Mouse (Mus musculus): ENCODE results near the gene Desi1. TPM values are rescaled to one million over a fixed set of nuclear protein-coding genes. Genes with fewer than 3 reads are reported as not detected.

Gene Desi1
- polyA plus RNA-seq, 1 experiment from 2014 or later, result 32.6 TPM

- Histone ChIP-seq H3K4me2 (replicated peaks; ENCODE audit: low read depth, low read length) (no peak overlapping the region), H3K9ac (ENCODE audit: low read depth, low read length) (no peak overlapping the region), H3K27me3 (ENCODE audit: control insufficient read depth, insufficient read depth, low read length) (no peaks in the 10 kb centered on the region), H3K4me3 (ENCODE audit: low read depth, low read length) (no peak overlapping the region), H3K4me1 (replicated peaks; ENCODE audit: control insufficient read depth, insufficient read depth, low read length) (no peaks in the 10 kb centered on the region), H3K9me3 (ENCODE audit: control insufficient read depth, low read length) (no peaks in the 10 kb centered on the region), H3K27ac (ENCODE audit: low read depth, low read length) (no peak overlapping the region), H3K36me3 (ENCODE audit: control insufficient read depth, insufficient read depth, low read length) (no peaks in the 10 kb centered on the region)
- WGBS, result 60% methylated on average over 4 of the region's 4 CpGs
- ATAC-seq (ENCODE audit: low FRiP score) (no peak), DNase-seq (ENCODE audit: low spot score) (no peak)
Measured at GRCm38 (mm10) chr15:81964980-81965545, 68.6 kb downstream of the Desi1 start.

GRCm38 (mm10) chr15:81964262-81964661 lies 69.4 kb downstream of the Desi1 start:
- Histone ChIP-seq H3K36me3 (ENCODE audit: control insufficient read depth, insufficient read depth, low read length) (no peaks in the 10 kb centered on the region), H3K9ac (ENCODE audit: low read depth, low read length) (no peak overlapping the region), H3K27ac (ENCODE audit: low read depth, low read length) (no peak overlapping the region), H3K4me1 (replicated peaks; ENCODE audit: control insufficient read depth, insufficient read depth, low read length) (no peaks in the 10 kb centered on the region), H3K4me3 (ENCODE audit: low read depth, low read length) (no peak overlapping the region), H3K4me2 (replicated peaks; ENCODE audit: low read depth, low read length) (no peak overlapping the region), H3K9me3 (ENCODE audit: control insufficient read depth, low read length) (no peaks in the 10 kb centered on the region), H3K27me3 (ENCODE audit: control insufficient read depth, insufficient read depth, low read length) (no peaks in the 10 kb centered on the region)
- 74% methylated on average over 1 of the region's 1 CpGs for WGBS
- DNase-seq (ENCODE audit: low spot score) (no peak), ATAC-seq (ENCODE audit: low FRiP score) (no peak)

- no peaks in the 10 kb centered on the region for H3K27me3 ChIP-seq (ENCODE audit: control insufficient read depth, insufficient read depth, low read length)
- H3K4me1 ChIP-seq (replicated peaks; ENCODE audit: control insufficient read depth, insufficient read depth, low read length), result no peaks in the 10 kb centered on the region
- ATAC-seq (ENCODE audit: low FRiP score) (no peak), DNase-seq (ENCODE audit: low spot score) (no peak)
- H3K27ac ChIP-seq (ENCODE audit: low read depth, low read length), result no peak overlapping the region
- WGBS, result 8% methylated on average over 6 of the region's 8 CpGs
- H3K9me3 ChIP-seq (ENCODE audit: control insufficient read depth, low read length), result no peaks in the 10 kb centered on the region
- H3K4me3 ChIP-seq (ENCODE audit: low read depth, low read length), result peak overlapping the region; percentile 57
- no peak overlapping the region for H3K9ac ChIP-seq (ENCODE audit: low read depth, low read length)
- peak overlapping the region; percentile 99 for H3K4me2 ChIP-seq (replicated peaks; ENCODE audit: low read depth, low read length)
- no peaks in the 10 kb centered on the region for H3K36me3 ChIP-seq (ENCODE audit: control insufficient read depth, insufficient read depth, low read length)
Measured at GRCm38 (mm10) chr15:81961078-81961451, 72.6 kb downstream of the Desi1 start.

- Histone ChIP-seq H3K4me1 (replicated peaks; ENCODE audit: control insufficient read depth, insufficient read depth, low read length) (no peaks in the 10 kb centered on the region), H3K9ac (ENCODE audit: low read depth, low read length) (peak within 1 kb of the TSS; percentile 78), H3K4me2 (replicated peaks; ENCODE audit: low read depth, low read length) (peak within 1 kb of the TSS; percentile 99)
Measured at GRCm38 (mm10) chr15:81960171-81961077, 73.2 kb downstream of the Desi1 start, which contains the start of gene Pmm1. TSS of gene Pmm1 (minus strand) at chr15:81960930.

GRCm38 (mm10) chr15:81958906-81959305 lies 74.8 kb downstream of the Desi1 start:
- Histone ChIP-seq H3K9me3 (ENCODE audit: control insufficient read depth, low read length) (no peaks in the 10 kb centered on the region), H3K36me3 (ENCODE audit: control insufficient read depth, insufficient read depth, low read length) (no peaks in the 10 kb centered on the region), H3K4me3 (ENCODE audit: low read depth, low read length) (no peak overlapping the region), H3K27me3 (ENCODE audit: control insufficient read depth, insufficient read depth, low read length) (no peaks in the 10 kb centered on the region), H3K4me1 (replicated peaks; ENCODE audit: control insufficient read depth, insufficient read depth, low read length) (no peaks in the 10 kb centered on the region), H3K9ac (ENCODE audit: low read depth, low read length) (no peak overlapping the region), H3K4me2 (replicated peaks; ENCODE audit: low read depth, low read length) (no peak overlapping the region), H3K27ac (ENCODE audit: low read depth, low read length) (no peak overlapping the region)
- whole genome bisulfite sequencing, result 92% methylated on average over 3 of the region's 3 CpGs
- DNase-seq (ENCODE audit: low spot score), result no peak
- no peak for ATAC-seq (ENCODE audit: low FRiP score)

More at GRCm38 (mm10) chr15:81960171-81961077, 73.2 kb downstream of the Desi1 start, which contains the start of gene Pmm1:
- Histone ChIP-seq H3K4me3 (ENCODE audit: low read depth, low read length) (peak within 1 kb of the TSS; percentile 57), H3K27ac (ENCODE audit: low read depth, low read length) (peak within 1 kb of the TSS; percentile 67), H3K36me3 (ENCODE audit: control insufficient read depth, insufficient read depth, low read length) (no peaks in the 10 kb centered on the region), H3K9me3 (ENCODE audit: control insufficient read depth, low read length) (no peaks in the 10 kb centered on the region), H3K27me3 (ENCODE audit: control insufficient read depth, insufficient read depth, low read length) (no peaks in the 10 kb centered on the region)
- peak; percentile 100 for DNase-seq (ENCODE audit: low spot score)
- under 1% methylated on average over 69 of the region's 77 CpGs for WGBS
- ATAC-seq (ENCODE audit: low FRiP score), result peak; percentile 98

GRCm38 (mm10) chr15:81957598-81957997 lies 76.1 kb downstream of the Desi1 start:
- Histone ChIP-seq H3K4me2 (replicated peaks; ENCODE audit: low read depth, low read length) (no peak overlapping the region), H3K9ac (ENCODE audit: low read depth, low read length) (no peak overlapping the region), H3K27me3 (ENCODE audit: control insufficient read depth, insufficient read depth, low read length) (no peaks in the 10 kb centered on the region), H3K9me3 (ENCODE audit: control insufficient read depth, low read length) (no peaks in the 10 kb centered on the region), H3K27ac (ENCODE audit: low read depth, low read length) (no peak overlapping the region), H3K4me3 (ENCODE audit: low read depth, low read length) (no peak overlapping the region), H3K4me1 (replicated peaks; ENCODE audit: control insufficient read depth, insufficient read depth, low read length) (no peaks in the 10 kb centered on the region), H3K36me3 (ENCODE audit: control insufficient read depth, insufficient read depth, low read length) (no peaks in the 10 kb centered on the region)
- no peak for DNase-seq (ENCODE audit: low spot score)
- no peak for ATAC-seq (ENCODE audit: low FRiP score)
- 89% methylated on average over 11 of the region's 11 CpGs for WGBS

GRCm38 (mm10) chr15:81956457-81956856 lies 77.2 kb downstream of the Desi1 start:
- ATAC-seq (ENCODE audit: low FRiP score), result no peak
- Histone ChIP-seq H3K27ac (ENCODE audit: low read depth, low read length) (no peak overlapping the region), H3K36me3 (ENCODE audit: control insufficient read depth, insufficient read depth, low read length) (0 out of 2 replicates have a peak, but pooled peaks cover 1% of the 10 kb centered on the region), H3K27me3 (ENCODE audit: control insufficient read depth, insufficient read depth, low read length) (no peaks in the 10 kb centered on the region), H3K4me1 (replicated peaks; ENCODE audit: control insufficient read depth, insufficient read depth, low read length) (no peaks in the 10 kb centered on the region), H3K4me2 (replicated peaks; ENCODE audit: low read depth, low read length) (no peak overlapping the region), H3K4me3 (ENCODE audit: low read depth, low read length) (no peak overlapping the region), H3K9me3 (ENCODE audit: control insufficient read depth, low read length) (no peaks in the 10 kb centered on the region), H3K9ac (ENCODE audit: low read depth, low read length) (no peak overlapping the region)
- WGBS, result 52% methylated on average over 8 of the region's 8 CpGs
- DNase-seq (ENCODE audit: low spot score), result peak; percentile 78

- no peak overlapping the region for H3K4me2 ChIP-seq (replicated peaks; ENCODE audit: low read depth, low read length)
- no peaks in the 10 kb centered on the region for H3K9me3 ChIP-seq (ENCODE audit: control insufficient read depth, low read length)
- H3K4me1 ChIP-seq (replicated peaks; ENCODE audit: control insufficient read depth, insufficient read depth, low read length), result no peaks in the 10 kb centered on the region
- 90% methylated on average over 15 of the region's 15 CpGs for WGBS
- no peak for ATAC-seq (ENCODE audit: low FRiP score)
- DNase-seq (ENCODE audit: low spot score), result no peak
- H3K27me3 ChIP-seq (ENCODE audit: control insufficient read depth, insufficient read depth, low read length), result no peaks in the 10 kb centered on the region
- 0 out of 2 replicates have a peak, but pooled peaks cover 2% of the 10 kb centered on the region for H3K36me3 ChIP-seq (ENCODE audit: control insufficient read depth, insufficient read depth, low read length)
- H3K27ac ChIP-seq (ENCODE audit: low read depth, low read length), result no peak overlapping the region
- H3K4me3 ChIP-seq (ENCODE audit: low read depth, low read length), result no peak overlapping the region
- H3K9ac ChIP-seq (ENCODE audit: low read depth, low read length), result no peak overlapping the region
Measured at GRCm38 (mm10) chr15:81955414-81955813, 78.2 kb downstream of the Desi1 start.

Measured in hindbrain, embryonic 11.5 days (tissue).